Mouse (Mus musculus) liver, postnatal 0 days (tissue): ENCODE data around the gene Mlc1.

Experiments
- CTCF ChIP-seq: sonication (generic); IDR thresholded peaks from 2 replicates; pipeline ENCODE4 v1.5.1; 2016; ENCODE audit warnings: antibody characterized with exemption, low read depth
- EP300 ChIP-seq: IDR thresholded peaks from 2 replicates; pipeline ENCODE4 v1.6.1; 2016; ENCODE audit warnings: antibody characterized with exemption, low read depth, mild to moderate bottlenecking

DNA sequence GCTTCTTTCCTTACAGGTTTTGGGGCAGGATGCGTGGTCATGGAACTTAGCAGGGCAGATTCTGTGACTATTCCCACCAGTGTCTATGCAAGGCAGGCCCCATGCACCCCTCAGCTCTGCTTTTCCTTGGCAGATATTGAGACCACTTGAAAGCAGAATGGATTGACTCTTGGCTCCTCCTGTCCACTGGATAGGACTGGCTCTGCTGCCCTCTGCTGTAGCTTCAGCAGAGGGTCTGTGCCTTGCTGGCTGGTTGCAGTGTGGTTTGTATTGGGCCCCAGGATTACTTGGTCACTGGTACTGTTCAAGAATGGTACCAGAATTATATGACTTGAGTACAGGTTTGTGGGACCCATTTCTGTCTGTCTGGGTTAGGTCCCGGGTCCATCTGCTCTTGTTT is 20.3 kb upstream of the Mlc1 start:
- TF ChIP-seq EP300 (no peak), CTCF (peak; percentile 48)
